Mouse (Mus musculus): ENCODE data around the gene Shld2.

The Shld2 gene

GRCm38 (mm10) chr14:34220426-34220825 lies 89.9 kb downstream of the Shld2 start:
- no peak for DNase-seq (ENCODE audit: low spot score)

GRCm38 (mm10) chr14:34219786-34220198 lies 90.5 kb downstream of the Shld2 start:
- DNase-seq (ENCODE audit: low spot score) = no peak

- DNase-seq (ENCODE audit: low spot score) = no peak
Observed at GRCm38 (mm10) chr14:34219295-34219694, 91.0 kb downstream of the Shld2 start, which contains the start of gene Syt15. Syt15 (plus strand) TSS chr14:34219595.

- no peak for DNase-seq (ENCODE audit: low spot score)
Observed at GRCm38 (mm10) chr14:34215451-34216127, 94.7 kb downstream of the Shld2 start.

GRCm38 (mm10) chr14:34209942-34210341 lies 100.4 kb downstream of the Shld2 start:
- no peak for DNase-seq (ENCODE audit: low spot score)

- DNase-seq (ENCODE audit: low spot score) = no peak
Observed at GRCm38 (mm10) chr14:34209080-34209479, 101.2 kb downstream of the Shld2 start.

GRCm38 (mm10) chr14:34208651-34209050 lies 101.6 kb downstream of the Shld2 start:
- DNase-seq (ENCODE audit: low spot score) = peak; percentile 14

GRCm38 (mm10) chr14:34207996-34208395 lies 102.3 kb downstream of the Shld2 start:
- no peak for DNase-seq (ENCODE audit: low spot score)

GRCm38 (mm10) chr14:34201231-34202035 lies 108.9 kb downstream of the Shld2 start, which contains the start of gene Gprin2:
Gprin2 (minus strand) TSS chr14:34201653.
- no peak for DNase-seq (ENCODE audit: low spot score)

- no peak for DNase-seq (ENCODE audit: low spot score)
Observed at GRCm38 (mm10) chr14:34200738-34201230, 109.5 kb downstream of the Shld2 start.

- no peak for DNase-seq (ENCODE audit: low spot score)
Observed at GRCm38 (mm10) chr14:34196706-34197105, 113.6 kb downstream of the Shld2 start.

- DNase-seq (ENCODE audit: low spot score) = no peak
Observed at GRCm38 (mm10) chr14:34195466-34195865, 114.8 kb downstream of the Shld2 start.

- DNase-seq (ENCODE audit: low spot score) = no peak
Observed at GRCm38 (mm10) chr14:34193879-34194278, 116.4 kb downstream of the Shld2 start.

GRCm38 (mm10) chr14:34190361-34190760 lies 119.9 kb downstream of the Shld2 start:
- DNase-seq (ENCODE audit: low spot score) = no peak

- DNase-seq (ENCODE audit: low spot score) = no peak
Observed at GRCm38 (mm10) chr14:34188629-34189028, 121.7 kb downstream of the Shld2 start.
